Mouse (Mus musculus) adrenal gland, postnatal 14 days (tissue): ENCODE measurements at regions not wholly inside any gene's neighbourhood (a gene's known extent, or its start where the extent isn't known, plus 50 kb on each side); places are given as distances from the start of the nearest gene placed in this dataset.
A peak's percentile ranks its signal among the peaks of the same experiment; 100 is the strongest.

Experiments
- DNase-seq: peaks from one replicate; pipeline ENCODE4 v3.0.0; 2021; ENCODE audit warnings: mixed read lengths

DNA sequence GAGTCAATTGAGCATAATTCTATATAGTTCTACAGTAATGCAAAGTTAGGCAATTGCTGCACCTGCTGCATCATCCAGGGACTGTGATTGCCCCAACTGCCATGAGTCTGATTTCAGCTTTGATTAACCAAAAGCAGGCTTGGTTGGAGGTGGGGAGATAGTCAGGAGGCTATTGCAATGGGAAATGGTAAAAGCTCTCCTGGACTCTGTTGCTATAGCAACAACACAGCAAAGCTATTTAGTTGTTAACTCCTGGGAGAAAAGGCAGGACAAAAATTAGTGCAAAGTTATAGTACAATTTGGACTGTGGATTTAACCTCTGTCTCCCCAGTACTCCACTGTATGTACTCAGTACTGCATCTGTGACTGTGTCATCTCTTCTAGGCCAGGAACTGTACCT is 51.7 kb upstream of the Rasgrf1 start:
- no peak for DNase-seq

GRCm38 (mm10) chr9:89850491-89851282 is 59.0 kb upstream of the Rasgrf1 start:
- DNase-seq: no peak

DNA sequence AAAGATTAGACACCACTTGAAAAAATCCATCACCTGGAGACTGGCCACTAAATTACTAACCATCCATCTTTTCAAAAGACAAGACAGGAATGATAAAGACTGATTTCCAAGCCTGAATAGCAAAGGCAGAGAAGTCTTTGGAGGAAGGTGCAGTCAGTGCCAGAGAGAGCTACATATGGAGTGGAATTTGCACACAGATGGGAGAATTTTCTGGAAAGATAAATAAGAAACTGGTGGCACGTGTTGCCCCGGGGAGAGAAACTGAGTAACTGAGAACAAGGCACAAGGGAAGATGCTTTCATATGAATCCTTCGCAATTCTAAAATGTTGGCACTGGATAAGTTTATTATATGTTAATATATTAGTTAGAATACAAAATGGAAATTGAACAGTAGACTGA is 59.8 kb upstream of the Rasgrf1 start:
- DNase-seq: no peak

DNA sequence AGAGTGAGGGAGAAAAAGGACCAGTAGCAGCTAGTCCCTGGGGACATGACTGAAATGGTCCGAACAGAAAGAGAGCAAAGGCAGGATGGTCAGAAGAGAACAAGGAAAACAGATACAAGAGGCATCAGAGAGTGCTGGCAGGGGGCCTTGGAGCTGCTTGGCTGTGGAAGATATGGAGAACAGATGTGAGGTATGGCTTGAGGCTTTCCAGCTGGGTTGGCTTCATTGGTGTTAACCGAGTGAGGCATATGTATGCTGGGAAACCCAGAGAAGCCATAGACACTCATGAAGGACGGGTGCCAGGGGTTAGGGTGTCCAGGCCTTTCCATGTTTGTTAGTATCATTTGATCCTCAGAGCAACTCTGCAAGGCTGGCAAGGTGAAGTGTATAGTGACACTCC is 61.1 kb upstream of the Rasgrf1 start:
- no peak for DNase-seq

DNA sequence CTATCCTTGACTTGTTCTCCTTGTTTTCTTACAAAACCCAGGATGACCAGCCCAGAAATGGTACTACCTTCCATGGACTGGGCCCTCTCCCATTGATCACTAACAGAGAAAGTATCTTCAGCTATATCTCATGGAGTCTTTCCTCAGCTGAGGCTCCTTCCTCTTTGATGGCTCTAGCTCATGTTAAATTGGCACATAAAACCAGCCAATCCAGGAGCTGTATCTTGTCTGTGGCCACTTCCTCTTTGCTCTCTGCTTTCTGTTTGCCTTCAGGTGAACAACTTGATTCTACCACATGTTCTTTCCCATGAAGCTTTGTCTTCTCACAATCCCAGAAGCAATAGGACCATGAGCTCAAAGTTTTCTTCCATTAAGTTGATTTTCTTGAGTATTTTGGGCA is 62.7 kb upstream of the Rasgrf1 start:
- DNase-seq: no peak

DNA sequence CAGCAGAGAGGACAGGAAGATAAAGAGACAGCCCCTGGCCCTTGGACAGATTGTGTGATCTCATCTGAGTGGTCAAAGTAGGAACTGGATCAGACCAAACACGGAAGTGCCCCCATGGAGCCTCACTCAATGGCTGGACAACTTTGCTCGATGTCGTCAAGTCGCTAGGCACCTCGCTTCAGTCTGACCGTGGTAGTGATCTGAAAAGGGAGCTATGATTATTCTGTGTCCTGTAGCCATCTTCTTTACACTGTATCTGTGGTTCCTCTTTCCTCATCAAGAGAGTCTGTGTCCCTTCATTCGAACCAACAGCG is 67.0 kb upstream of the Rasgrf1 start:
- DNase-seq: no peak

DNA sequence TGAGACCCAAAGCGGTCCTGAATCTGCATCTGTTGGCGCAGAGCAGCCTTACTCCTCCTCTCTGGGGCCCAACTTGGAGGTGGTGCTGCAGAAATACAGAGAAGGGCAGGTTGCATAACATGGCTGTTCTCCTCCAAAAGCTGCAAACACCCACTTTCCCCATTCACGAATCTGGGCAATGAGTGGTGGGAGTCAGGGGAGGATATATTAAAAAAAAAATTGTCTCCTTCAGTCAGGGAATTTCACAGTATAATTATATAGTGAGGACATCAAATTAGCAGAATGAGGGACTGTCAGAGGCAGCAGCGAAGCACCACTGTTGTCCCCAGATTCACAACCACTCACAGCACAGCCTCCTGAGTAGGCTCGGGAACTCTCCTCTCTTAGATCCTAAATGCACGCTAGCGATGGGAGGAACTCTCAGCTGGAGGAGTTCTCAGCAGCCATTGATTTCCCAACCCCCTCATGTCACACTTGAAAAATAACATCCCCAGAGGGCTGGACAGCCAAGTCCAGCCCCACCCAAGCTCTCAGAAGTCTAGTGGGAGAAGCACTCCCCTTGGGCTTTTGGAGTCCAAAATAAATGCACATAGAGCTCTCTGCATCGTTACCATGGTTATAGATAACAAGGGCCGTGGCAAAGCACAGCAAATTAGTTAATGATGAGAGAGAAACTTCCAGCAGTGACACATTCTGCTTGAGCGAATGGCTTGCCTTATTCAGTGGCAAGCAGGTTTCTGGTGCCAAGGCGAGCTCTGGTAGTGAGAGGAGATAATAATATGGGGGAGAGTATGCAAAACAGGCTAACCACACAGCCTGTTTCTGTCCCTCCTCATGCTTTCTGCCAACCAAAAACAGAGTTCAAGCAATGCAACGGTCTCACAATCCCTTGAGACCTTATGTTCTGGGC is 67.6 kb upstream of the Rasgrf1 start:
- no peak for DNase-seq

DNA sequence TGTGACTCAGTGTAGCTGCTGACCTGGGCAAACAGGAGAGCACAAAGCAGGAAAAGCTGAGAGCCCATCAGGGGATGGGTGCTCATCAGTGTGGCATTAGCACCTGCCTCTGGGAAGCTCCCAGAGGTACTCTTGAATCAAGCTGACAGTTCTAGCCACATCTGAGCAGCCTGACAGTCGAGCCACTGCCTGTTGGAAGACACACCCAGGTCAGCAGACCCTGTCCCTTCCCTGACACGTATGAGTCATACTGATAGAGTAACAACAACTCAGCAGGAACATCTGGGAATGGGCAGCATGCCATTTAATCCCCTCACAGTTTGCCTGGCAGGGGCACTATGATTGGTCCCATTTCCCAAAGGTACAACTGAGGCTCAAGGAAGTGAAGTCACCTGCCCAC is 68.3 kb upstream of the Rasgrf1 start:
- DNase-seq: no peak

- no peak for DNase-seq
Observed at GRCm38 (mm10) chr9:89836454-89837245, 73.1 kb upstream of the Rasgrf1 start.

DNA sequence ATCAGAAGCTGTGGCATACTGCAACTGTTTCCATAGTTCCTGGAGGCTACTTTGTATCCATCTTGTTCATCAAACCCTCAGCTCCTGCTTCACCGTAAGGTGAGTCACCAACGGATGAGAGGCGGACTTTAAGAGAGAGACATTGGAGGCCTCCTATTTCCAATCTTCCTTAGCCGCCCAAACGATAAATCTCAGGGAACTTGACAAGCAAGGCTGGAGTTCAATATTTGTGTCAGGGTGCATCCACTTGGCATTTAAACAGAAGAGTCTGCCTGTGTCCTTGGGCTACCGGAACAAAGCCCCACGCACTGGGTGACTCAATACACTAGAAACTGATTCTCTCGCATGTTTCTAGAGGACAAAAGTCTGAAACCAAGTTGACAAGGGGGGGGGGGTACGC is 76.1 kb upstream of the Rasgrf1 start:
- peak; percentile 79 for DNase-seq

- DNase-seq: peak; percentile 75
Observed at GRCm38 (mm10) chr9:89831855-89832254, 77.9 kb upstream of the Rasgrf1 start.

- DNase-seq: peak; percentile 20
Observed at GRCm38 (mm10) chr9:89828156-89828555, 81.6 kb upstream of the Rasgrf1 start.

DNA sequence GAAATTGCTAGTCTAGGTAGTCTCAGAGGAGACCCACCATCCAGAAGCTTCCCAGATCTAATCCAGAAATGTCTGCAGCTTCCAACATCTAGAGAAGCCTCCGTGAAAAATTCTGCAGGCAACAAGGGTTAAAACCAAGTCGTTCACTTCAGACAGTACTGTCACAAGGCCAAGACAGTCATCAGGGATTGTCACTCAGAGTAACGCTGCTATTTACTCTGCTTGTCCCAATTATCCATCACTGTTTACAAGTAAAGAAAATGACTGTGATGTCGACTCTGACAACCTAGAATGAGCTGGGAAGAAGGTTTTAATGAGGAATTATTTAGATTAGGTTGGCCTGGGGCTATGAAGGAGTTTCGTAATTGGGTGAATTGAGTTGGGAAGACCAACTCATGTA is 82.1 kb upstream of the Rasgrf1 start:
- DNase-seq: no peak

DNA sequence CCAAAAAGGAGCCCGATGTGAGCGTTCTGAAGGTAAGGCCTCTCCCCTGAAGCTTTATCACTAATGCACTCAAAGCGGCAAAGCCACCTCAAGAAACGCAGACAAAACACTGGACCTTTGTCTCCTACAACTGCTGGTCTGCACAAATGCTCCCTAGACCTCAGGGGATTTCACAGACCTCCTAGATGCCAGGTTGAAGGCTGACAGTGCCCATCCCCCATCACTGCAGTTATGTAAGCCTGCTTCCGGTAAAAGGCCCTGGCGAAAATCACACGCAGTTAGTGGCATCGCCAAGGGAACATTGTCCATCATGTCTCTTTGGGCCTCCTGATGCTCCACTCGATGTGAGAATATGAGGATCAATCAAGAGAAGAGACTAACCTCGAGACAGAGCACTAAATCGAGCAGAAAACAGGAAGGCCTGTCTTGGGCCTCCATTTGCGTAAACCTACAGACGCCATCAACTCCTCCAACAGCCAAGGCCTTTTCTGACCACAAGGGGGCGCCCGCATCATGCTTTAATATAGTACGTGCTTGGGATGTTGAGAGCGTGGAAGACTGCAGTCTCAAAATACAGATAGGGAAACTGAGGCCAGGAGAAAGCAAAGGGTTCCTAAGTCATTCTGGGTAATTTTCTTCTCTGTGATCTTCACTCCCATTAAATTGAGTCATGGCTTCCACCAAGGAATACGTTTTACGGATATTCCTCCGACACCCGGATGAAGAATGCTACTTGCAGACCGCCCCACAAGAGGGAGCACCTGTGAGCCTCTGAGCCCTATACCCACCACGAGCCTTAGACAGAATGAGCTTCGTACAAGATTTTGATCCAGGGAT is 82.8 kb upstream of the Rasgrf1 start:
- DNase-seq: peak; percentile 93

- no peak for DNase-seq
Observed at GRCm38 (mm10) chr9:89821853-89822243, 83.6 kb upstream of the Ankrd34c start.

- peak; percentile 47 for DNase-seq
Observed at GRCm38 (mm10) chr9:89821109-89821852, 83.0 kb upstream of the Ankrd34c start.

DNA sequence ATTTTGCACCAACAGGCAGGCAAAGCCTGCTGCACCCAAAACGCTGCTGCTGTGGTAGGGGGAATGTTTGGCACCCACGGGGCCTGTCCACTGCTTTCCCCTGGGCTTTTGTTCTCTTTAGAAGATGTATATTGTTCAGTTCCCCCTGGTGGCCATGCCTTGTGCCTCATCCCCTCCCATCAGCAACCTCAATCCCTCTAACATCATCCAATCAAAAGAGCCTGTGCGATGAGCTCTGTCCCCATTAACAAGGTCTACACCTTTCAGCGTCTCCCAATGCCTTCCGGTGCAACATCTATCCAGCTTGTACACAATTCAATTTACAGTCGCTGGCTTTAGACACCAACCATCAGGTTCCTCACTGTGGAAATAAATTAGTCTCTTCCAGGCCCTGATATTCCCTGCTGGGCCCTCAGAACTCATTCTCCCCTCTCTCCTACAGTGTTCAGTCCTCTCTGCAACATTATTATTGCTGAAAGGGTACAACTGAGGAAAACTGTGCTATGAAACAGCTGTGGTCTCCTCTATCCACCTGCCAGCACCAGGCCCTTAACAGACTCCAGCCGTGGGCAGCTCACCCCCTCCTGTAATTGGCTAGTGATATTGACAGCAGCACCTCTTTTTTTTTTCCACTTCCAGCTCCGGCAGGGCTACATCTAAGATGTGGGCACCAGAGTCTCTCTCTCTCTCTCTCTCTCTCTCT is 75.5 kb upstream of the Ankrd34c start:
- DNase-seq: no peak

- DNase-seq: no peak
Observed at GRCm38 (mm10) chr9:89807381-89807780, 69.1 kb upstream of the Ankrd34c start.

- DNase-seq: no peak
Observed at GRCm38 (mm10) chr9:89802658-89803057, 64.4 kb upstream of the Ankrd34c start.

DNA sequence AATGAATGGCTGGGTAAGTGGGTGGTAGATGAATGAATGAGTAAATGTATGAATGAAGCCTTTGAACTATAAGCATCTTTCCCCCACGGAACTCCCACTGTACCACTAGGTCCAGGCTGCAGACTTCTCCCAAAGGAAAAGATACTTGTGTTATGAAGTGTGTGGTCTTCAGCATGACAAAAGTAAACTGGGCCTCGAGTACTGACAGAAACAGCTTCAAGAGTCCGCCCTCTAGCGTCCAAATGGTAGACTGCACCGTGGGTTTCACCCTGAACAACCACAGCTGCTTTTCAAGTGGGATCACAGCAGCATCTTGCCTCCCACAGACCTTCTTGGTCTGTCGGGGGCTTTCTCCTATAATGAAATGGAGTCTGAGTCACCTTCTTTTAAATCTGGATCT is 54.7 kb upstream of the Ankrd34c start:
- DNase-seq: peak; percentile 69

DNA sequence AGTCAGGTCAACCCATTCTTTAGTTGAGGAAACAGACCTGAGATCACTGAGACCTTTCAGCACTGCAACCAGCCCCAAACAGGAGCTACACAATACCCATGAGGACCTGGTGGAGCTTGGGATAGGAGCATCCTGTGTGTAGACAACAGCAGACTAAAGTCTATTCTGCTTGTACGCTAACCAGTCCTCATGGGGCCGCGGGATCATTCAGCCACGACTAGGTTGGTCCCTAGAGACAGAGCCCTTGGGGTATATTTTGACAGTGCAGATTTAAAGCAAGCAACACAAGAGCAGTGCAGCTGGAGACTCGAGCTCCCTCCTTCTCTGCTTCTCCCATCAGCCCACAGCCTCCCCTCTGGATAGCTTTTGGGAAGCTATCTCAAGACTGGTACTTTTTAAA is 51.7 kb upstream of the Ankrd34c start:
- DNase-seq: no peak
